Mouse (Mus musculus) urinary bladder, postnatal 10 days (tissue): ENCODE data around the gene Stat5b.

Experiments used
- DNase-seq: peaks from one replicate; pipeline ENCODE4 v3.0.0; 2022; ENCODE audit warnings: low spot score

Gene Stat5b

GRCm38 (mm10) chr11:100766726-100767125 is 83.8 kb downstream of the Stat5b start:
- no peak for DNase-seq

- DNase-seq, result no peak
Measured at GRCm38 (mm10) chr11:100762831-100763230, 87.7 kb downstream of the Stat5b start, which contains the start of gene Hcrt. TSS of gene Hcrt (minus strand) at chr11:100762931.

- peak; percentile 54 for DNase-seq
Measured at GRCm38 (mm10) chr11:100761547-100762045, 88.9 kb downstream of the Stat5b start.

GRCm38 (mm10) chr11:100759611-100760233 is 90.8 kb downstream of the Stat5b start, which contains the start of gene Kcnh4:
TSS of gene Kcnh4 (minus strand) at chr11:100759942.
- no peak for DNase-seq

- DNase-seq, result no peak
Measured at GRCm38 (mm10) chr11:100758707-100759610, 91.6 kb downstream of the Stat5b start.

- no peak for DNase-seq
Measured at GRCm38 (mm10) chr11:100757566-100757965, 93.0 kb downstream of the Stat5b start.

- no peak for DNase-seq
Measured at GRCm38 (mm10) chr11:100756476-100756875, 94.0 kb downstream of the Stat5b start.

GRCm38 (mm10) chr11:100754693-100755057 is 95.8 kb downstream of the Stat5b start:
- DNase-seq, result no peak

GRCm38 (mm10) chr11:100754021-100754692 is 96.4 kb downstream of the Stat5b start:
- no peak for DNase-seq

GRCm38 (mm10) chr11:100752294-100752693 is 98.2 kb downstream of the Stat5b start:
- DNase-seq, result no peak

- DNase-seq, result no peak
Measured at GRCm38 (mm10) chr11:100750127-100750526, 100.4 kb downstream of the Stat5b start.

GRCm38 (mm10) chr11:100749469-100749868 is 101.1 kb downstream of the Stat5b start:
- no peak for DNase-seq

- DNase-seq, result no peak
Measured at GRCm38 (mm10) chr11:100748620-100749019, 101.9 kb downstream of the Stat5b start.

- DNase-seq, result no peak
Measured at GRCm38 (mm10) chr11:100747114-100747513, 103.4 kb downstream of the Stat5b start.

GRCm38 (mm10) chr11:100746546-100746945 is 104.0 kb downstream of the Stat5b start:
- no peak for DNase-seq

GRCm38 (mm10) chr11:100745085-100745484 is 105.4 kb downstream of the Stat5b start:
- no peak for DNase-seq

- no peak for DNase-seq
Measured at GRCm38 (mm10) chr11:100741348-100741747, 109.2 kb downstream of the Stat5b start.

GRCm38 (mm10) chr11:100738749-100739148 is 111.8 kb downstream of the Stat5b start:
- no peak for DNase-seq

- peak; percentile 91 for DNase-seq
Measured at GRCm38 (mm10) chr11:100738066-100738604, 112.4 kb downstream of the Stat5b start, which contains the start of gene Rab5c. TSS of gene Rab5c (minus strand) at chr11:100738215.

GRCm38 (mm10) chr11:100737105-100737733 is 113.3 kb downstream of the Stat5b start:
- DNase-seq, result no peak

GRCm38 (mm10) chr11:100736746-100737080 is 113.8 kb downstream of the Stat5b start:
- DNase-seq, result no peak
